Mouse (Mus musculus) adrenal gland, postnatal 10 days (tissue): ENCODE measurements around the gene Gpr33. TPM values are rescaled to one million over a fixed set of nuclear protein-coding genes. Genes with fewer than 3 reads are reported as not detected.

Source experiments
- DNase-seq: peaks from one replicate; pipeline ENCODE4 v3.0.0; 2021; ENCODE audit warnings: mixed read lengths
- total RNA-seq, 2 experiments: library from RNA; stranded (reverse); gene quantifications; 2 replicates each; pipeline ENCODE4 v1.2.3; 2021

The Gpr33 gene
- total RNA-seq, 2 experiments from 2014 or later: not detected

DNA sequence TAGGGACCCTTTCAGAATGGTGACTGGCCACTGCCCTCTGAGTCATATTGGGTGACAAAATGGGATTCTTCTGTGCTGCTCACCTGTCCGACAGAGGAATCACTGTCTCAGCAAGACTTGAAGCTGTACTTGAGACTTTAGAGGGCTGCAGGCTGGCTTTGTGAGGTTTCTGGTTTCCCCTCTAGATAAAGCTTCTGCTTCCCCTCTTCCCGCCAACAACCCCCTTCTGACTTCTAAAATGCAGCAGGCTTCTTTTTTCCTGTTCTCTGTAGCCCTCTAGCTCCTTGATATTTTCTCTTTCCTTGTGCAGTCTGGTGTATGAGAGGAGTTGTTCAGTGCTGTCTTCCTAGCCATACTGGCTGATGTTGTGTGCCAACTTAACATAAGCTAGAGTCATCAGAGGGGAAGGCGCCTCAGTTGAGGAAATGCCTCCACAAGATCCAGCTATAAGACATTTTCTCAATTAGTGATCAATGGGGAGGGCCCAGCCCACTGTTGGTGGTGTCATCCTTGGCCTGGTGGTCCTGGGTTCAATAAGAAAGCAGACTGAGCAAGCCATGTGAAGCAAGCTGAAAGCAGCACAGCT is 42.6 kb downstream of the Gpr33 start:
- DNase-seq: no peak

DNA sequence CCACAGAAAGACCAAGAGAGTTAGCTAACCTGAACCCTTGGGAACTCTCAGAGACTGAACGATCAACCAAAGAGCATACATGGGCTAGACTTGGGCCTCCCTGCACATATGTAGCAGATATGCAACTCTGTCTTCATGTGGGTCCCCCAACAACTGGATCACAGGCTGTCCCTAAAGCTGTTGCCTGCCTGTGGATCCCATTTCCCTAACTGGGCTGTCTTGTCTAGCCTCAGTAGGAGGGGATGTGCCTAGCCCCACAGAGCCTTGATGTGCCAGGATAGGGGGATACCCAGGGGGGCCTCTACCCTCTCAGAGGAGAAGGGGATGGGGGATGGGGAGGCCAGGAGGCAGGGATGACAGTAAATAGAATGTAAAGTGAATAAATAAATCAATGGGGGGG is 44.2 kb downstream of the Gpr33 start:
- DNase-seq: no peak

DNA sequence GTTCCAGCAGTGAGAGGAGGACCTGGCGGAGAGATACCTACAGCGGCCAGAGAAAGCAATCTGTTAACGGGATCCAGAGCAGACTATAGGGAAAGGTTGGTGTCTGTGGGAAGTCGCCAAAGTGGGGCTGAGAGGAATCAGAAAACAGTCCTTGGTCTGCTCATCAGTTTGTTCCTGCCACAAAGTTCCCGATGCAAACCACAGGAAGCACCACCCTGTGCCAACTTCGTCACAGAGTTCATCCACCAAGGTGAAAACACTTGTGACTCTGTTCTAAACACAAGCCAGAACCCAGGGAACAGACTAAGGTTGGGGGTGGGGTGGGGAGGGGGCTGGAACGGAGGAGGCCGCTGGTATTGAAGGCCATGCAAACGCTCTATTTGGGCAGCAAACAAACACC is 51.3 kb downstream of the Gpr33 start:
- no peak for DNase-seq

DNA sequence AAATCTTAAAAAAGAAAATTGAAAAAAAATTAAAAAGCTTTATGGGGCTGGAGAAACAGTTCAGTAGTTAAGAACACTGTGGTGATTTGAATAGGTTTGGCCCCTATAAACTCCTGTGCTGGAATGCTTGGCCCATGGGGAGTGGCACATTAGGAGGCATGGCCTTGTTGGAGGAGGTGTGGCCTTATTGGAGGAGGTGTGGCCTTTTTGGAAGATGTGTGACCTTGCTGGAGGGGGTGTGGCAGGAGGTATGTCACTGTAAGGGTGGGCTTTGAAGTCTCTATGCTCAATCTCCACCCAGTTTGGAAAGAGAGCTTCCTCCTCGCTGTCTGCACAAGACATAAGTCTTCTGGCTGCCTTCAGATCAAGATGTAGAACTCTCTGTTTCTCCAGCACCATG is 53.5 kb downstream of the Gpr33 start:
- no peak for DNase-seq

Other genes with a start within 250 kb of the Gpr33 start
- 10 to 100 TPM; 80.1 to 89.3 TPM for gene Hectd1, start 198.5 kb downstream of the Gpr33 start, total RNA-seq
- 10 to 100 TPM; 14.9 to 22.4 TPM for gene Heatr5a, start 56.7 kb downstream of the Gpr33 start, total RNA-seq
- 10 to 100 TPM; 16.7 to 21.1 TPM for gene Dtd2, start 21.6 kb downstream of the Gpr33 start, total RNA-seq
- gene Nubpl, start 69.7 kb upstream of the Gpr33 start, total RNA-seq: 10 to 100 TPM; 12.9 to 15.7 TPM